Mouse (Mus musculus) monocyte, adult 5-6 weeks (primary cell): ENCODE measurements at regions not wholly inside any gene's neighbourhood (a gene's known extent, or its start where the extent isn't known, plus 50 kb on each side); places are given as distances from the start of the nearest gene placed in this dataset.

Experiments used
- ATAC-seq: fragments of 153-309, 156-312 bp; replicated peaks from 2 replicates; pipeline ENCODE4 v1.8.0; 2017; ENCODE audit warnings: mild to moderate bottlenecking; ENCODE audit not compliant: low TSS enrichment, insufficient number of reproducible peaks, severe bottlenecking, poor library complexity, low FRiP score

DNA sequence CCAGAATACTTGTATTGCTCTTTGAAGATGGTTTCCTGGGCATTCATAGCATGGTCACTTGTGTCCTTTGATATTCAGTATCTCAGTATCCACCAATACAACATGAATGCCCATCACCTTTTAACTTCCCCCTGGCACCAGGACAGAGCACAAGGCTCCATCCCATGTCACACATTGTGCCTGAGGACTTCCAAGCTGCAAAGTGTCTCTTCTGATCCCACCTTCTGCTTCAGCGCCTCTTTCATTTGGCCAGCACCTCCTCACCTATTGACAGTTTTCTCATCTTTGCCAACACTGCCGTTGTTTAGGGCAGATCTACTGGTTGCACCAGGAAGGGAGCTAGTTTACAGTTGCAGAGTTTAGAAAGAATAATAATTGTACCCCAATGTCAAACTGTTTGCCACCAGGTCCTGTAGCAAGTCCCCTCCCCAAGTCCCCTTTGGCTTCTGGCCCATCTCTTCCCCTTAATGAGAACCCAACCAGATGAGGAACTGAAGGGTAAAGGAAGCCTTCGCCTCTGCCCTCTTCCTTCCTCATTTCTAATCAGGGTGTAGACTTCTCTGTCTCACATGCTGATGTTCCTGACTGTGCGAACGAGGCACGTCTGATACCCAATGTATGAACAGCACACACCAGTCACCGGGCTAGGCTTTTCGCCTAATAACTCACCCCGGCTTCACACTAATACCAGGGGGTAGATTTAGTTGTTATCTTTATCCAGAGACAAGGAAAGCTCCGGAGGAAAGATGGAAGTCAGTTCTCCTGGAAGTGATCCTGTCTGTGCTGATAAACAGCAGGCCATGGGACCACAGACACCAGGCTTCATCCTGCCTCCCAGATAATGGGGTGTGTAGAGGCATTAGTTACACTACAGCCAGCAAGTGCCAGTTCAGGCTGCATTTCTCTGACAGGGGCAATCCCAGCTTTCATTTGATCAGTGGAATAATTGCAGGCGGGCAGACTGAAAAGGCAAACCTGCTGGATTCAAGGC, 223.8 kb downstream of the 1500009L16Rik start:
- ATAC-seq: peak; percentile 77

DNA sequence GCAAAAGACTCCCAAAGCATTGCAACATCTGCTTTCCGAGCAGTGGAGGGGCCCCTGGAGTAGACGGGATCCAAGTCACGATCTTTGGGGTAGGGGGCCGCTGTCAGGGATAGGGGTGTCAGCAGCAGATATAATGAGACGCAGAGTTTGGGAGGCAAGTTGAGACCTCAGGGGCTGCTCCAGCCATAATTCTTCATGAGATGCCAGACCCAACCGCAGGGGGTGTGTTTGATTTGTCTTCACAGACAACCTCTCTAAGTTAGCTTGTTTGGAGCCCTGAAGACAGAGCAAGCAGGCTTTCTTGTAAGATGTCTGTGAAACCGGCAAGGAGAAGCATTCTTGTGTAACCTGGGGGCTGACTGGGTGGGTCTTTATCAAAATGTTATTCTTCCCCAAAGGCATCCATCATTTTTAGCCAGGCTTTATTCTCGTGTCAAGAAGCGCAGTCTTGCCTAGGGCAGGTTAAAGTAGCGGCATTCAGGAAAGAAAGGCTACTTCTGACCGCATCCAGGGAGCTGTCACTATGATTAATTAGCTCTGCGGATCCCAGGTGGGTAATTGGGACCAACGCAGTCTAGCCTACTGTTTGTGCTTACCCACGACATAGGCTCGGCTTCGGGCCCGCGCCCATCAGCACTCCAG, 234.6 kb downstream of the 1500009L16Rik start:
- no peak for ATAC-seq

DNA sequence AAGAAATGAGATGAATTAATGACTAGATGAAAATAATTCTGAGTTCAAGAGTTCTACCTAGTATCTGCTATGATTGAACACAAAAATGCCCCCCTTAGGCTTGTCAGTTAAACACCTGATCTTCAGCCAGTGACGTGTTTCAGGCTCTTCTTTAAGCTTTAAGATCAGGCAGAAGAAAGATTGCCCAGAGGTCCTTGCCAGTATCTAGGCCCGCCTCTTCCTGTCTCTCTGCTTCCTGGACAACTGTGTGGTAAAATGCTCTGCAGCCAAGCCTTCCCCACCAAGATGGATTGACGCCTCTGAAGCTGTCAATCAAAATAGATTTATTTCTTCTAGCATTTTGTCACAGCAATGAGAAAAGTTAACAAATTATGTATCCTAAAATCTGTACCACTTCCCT, 235.7 kb downstream of the 1500009L16Rik start:
- no peak for ATAC-seq

DNA sequence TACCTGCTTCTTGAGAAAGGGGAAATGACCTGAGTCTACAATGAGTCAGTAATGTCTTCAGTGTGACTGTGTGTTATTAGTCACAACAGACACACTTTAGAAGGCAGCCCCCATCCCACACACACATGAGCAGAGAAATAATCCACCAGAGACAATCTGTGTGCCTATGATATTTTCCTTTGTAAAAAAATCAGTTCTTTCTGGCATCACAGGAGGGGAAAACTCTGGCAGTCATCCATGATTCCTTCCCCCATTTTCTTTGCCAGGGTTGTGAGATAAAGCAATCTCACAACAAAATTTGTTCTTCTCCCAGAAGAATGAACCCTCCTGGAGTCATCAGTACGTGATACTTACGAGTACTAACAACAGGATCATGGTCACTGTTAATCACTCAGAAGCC, 236.2 kb downstream of the 1500009L16Rik start:
- no peak for ATAC-seq

DNA sequence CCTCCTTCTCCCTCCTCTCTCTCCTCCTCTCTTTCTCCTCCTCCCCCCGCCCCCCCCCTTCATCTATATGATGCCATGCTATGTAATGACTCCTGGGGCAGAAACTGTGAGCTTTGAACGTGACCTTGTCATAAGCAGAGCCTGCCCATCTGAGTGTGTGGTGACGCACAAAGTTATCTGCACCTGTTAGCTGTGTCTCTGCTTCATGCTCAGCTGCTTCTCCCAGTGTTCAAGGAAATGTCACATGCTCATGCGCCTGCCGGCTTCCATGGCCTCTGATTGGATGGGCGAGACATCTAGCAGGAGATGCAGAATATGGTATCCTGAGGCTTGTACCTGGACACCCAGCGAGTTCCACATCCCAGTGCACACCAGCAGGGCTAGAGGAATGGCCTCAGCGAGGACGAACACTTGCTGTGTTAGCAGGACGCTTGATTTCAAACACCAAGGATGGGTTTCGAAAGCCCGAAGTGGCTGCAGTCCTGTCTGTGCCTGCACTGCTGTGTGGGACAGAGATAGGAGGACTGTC, 240.6 kb downstream of the 1500009L16Rik start:
- no peak for ATAC-seq

DNA sequence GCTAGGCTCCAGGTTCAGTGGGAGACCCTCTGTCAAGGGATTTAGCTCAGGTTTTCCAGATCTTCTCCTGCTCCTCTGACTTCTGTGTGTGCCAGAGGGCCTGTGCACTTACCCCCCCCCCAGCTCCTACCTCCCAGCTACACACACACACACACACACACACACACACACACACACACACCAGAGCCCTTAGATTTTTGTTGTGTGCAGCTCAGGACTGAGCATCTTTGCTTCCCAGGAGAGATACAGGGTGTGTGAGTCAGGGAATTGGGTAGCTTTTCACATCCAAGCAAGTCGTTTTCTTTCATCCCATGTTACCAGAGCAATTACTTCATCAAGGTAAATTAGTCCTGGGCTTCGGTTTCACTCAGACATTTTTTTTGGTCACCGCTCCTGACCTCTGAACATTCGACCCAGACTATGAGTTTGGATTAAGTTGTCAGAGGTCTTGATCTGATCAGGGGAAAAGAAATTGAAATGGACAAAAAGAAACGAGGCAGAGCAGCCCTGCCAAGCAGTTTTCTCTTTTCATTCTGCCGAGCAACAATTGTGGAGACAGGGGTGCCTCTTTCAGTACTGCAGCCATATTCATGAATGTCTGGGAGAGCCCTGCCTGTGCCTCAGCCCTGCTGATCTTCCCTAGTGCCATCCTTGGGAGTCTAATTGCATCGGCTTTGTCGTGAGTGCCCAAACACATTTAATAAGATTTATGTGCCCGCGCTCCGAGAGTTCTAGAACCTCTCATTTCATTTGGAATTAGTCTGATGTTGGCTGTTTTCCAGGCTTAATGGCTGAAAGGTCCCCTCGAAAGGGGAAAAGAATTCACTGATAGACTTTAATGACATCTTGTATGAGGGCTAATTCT, 241.3 kb downstream of the 1500009L16Rik start:
- no peak for ATAC-seq

DNA sequence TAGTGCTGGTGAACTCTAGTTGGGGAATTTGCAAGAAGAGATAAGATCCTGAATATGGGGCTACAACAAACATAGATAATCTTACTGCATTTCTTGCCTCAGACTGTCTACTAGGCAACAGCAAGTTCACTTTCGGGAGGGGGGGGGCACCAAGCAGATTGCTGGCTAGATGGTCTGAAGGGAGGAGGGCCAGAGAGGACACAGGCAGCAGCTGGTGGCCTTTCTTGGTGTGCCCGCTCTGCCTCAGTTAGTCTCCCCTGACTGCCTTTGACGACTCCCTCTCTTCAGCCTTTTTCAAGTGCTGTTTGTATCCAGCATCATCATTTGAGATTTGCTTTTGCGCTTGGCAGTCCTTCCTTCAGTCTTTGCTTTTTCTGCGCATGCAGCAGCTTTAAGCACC, 242.2 kb downstream of the 1500009L16Rik start:
- no peak for ATAC-seq

DNA sequence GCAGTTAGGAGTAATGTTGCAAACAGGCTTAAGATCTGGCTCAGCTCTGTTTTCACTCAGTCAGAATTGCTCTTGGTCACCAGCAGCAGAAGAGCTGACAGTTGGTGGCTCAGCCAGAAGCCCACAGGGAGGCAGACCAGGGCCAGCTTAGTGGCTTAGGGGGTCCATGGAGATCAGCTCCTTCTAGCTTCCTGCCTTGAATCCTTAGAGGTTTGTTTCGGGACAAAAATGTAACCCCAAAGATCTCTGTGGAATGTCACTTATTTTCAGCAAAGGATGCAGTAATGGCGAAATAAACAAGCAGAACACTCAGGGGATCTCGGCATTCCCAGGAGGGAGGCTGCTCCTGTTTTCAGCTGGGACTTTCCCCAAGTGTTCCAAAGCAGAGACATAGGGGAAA, 247.8 kb downstream of the 1500009L16Rik start:
- no peak for ATAC-seq

DNA sequence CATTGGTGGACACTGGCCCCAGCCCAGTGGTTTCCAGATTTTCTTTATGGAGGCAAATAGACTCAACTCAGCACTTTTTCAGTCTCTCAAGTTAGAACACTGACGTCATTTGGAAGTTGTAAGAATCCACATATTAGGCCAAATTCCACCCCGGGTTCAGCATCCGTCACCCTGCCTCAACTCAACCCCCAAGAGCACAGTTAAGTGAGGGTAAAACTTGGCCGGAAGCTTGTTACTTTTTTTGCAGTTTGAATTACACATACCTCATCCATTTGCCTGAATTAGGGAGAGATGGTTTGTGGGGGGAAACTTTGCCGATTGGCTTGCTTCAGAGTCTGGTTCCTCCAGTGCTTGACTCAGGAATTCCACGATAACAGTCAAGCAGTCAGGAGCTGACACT, 251.9 kb downstream of the 1500009L16Rik start:
- no peak for ATAC-seq

DNA sequence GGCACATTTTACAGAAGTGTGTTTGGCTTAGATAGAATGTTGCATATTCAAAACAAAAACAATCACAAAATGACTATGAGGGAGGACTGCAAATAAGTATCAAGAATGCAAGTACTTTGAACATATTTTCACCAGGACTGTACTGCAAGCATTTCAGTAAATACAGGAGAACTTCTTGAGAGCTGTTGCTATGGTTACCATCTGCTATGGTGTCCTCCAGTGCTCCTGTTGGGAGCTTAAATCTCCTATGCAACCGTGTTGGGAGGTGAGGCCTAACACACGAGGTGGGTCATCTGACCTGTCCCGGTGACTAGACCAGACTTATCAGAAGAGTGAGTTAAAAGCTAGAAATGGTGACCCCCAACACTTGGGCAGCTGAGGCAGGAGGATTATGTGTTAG, 253.9 kb downstream of the 1500009L16Rik start:
- ATAC-seq: no peak

DNA sequence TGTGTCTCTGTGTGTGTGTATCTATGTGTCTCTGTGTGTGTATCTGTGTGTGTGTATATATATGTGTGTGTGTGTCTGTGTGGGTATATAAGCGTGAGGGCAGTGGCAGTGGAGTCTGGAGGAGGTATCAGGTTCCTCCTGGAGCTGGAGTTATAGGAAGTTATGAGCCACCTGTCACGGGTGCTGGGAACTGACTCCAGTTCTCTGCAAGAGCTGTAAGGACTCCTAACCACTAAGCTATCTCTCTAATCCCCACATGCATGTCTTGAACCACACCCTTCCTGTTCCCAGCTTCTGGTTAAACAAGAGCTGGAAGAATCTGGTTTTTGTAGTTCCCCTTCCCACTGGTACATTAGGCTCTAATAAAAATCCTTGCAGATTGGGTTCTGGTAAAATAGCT, 257.3 kb downstream of the 1500009L16Rik start:
- ATAC-seq: no peak

DNA sequence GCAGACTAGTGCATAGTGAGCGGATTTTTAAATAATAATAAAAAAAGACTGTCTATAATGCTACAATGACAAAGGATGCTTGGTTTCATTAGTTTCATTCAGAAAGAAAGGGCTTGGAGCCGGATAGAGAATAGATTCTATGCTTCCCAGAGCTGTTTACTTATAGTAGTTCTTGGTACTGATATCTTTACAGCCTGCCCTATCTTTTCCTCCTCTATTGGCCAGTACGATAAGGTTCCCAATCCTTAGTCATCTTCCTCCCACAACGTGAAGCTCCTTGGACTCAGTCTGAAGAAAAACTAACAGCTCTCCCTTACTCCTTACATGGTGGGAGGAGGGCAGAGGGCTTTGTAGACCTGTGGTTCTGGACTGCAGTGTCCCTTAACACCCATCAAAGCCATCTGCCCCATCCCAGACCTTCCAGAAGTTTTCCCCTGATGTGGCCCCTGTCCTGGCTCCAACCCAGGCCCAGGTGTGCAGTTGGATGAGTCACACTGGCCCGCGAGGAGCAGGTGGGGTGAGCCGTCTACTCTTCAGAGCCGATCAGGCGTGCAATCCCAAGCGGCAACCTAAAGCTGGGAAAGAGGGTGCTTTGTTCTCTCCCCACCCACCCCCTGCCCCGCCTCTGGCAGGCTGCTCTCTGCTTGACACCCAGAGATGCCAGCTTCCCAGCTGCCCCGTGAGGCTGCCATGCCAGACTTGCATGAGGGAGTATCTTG, 262.2 kb downstream of the 1500009L16Rik start:
- no peak for ATAC-seq

DNA sequence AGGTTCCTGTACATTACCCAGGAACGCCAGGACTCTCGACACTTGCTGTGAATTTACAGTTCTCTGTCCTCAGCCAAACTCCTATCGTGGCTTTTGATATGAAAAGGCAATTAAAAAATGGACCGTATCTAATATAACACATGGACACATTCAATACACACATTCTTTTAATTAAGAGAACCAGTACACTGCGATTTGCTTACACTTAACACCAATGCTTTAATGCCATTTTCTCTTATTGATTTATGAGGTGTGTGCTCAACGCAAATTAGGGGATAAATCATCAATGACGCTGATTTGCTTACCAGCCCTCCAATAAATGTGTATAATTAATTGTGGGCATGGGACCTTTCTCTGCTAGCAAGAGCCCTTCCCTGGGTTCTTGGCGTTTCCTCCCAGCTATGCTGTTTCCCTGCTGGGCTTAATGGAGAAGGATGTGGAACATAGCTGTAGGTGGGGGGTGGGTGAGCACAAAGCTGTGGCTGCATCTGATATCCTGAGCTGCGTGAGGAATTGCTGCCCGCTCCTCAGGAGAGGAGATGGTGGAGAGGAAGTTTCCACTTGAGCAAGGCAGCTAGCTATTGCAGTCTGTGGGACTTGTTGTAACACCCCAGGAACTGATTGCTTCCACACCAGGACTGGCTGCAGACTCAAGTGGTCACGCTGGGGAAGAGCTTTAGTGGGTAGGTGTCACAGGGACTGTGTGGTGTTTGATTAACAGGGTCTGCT, 270.1 kb downstream of the 1500009L16Rik start:
- ATAC-seq: no peak

DNA sequence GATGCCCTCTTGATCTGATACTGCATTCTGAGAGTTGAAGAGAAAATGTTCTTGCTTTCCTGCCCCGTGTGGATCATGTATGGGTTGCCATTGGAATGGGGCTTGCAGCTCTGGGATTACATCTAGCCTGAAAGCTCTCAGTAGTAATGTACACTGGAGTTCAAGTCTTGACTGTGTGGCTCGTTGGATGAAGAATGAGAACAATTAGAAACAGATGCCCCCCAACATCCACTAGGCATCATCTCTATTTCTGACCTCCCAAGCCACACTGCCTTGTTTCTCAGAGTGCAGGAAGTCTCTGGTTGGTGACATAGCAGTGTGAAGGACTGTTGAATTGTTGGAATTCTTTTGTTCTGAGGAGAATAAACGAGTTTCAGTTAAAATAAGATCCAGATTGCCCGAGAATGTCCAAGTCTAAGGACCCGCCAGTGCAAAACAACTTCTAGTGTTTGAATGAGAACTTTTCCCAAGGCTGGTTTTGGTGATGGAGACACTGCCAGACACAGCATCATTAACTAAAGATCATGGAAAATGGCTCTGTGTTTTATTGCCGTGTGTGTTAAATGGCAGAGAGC, 272.4 kb downstream of the 1500009L16Rik start:
- ATAC-seq: no peak

DNA sequence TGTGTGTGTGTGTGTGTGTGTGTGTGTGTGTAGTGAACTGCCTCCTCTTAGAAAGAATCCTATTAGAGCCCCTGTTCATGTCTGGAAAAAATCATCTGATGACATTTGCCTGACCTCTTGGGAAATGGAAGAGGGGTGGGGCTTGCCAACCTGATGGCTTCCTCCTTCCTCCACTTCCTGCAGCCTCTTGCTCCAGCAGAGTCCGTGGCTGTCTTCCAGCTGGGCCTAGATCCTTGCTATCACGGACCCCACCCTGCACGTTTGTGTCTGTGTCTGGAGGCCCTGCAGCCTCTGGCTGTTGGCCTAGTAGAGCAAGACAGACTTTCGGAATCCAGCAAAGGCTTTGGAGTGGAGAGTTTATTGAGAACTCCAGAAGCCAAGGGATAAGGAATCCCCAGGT, 273.2 kb downstream of the 1500009L16Rik start:
- ATAC-seq: no peak

DNA sequence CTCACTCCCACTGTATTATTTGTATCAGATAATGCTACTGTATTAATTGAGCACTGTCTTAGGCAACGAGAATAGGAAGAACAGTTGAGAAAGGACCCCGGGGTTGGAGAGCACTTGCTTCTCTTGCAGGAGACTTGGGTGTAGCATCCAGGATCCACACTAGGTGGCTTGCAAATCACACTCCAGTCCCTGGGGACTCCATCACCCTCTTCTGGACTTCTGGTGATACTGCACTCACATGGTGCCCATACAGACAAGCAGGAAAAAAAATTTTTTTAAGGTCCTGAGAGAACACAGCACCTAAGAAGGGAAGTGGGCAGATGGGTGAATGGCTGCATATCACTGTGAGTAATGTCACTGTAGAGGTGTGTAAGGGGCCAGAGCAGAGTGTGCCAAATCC, 273.8 kb downstream of the 1500009L16Rik start:
- ATAC-seq: no peak

DNA sequence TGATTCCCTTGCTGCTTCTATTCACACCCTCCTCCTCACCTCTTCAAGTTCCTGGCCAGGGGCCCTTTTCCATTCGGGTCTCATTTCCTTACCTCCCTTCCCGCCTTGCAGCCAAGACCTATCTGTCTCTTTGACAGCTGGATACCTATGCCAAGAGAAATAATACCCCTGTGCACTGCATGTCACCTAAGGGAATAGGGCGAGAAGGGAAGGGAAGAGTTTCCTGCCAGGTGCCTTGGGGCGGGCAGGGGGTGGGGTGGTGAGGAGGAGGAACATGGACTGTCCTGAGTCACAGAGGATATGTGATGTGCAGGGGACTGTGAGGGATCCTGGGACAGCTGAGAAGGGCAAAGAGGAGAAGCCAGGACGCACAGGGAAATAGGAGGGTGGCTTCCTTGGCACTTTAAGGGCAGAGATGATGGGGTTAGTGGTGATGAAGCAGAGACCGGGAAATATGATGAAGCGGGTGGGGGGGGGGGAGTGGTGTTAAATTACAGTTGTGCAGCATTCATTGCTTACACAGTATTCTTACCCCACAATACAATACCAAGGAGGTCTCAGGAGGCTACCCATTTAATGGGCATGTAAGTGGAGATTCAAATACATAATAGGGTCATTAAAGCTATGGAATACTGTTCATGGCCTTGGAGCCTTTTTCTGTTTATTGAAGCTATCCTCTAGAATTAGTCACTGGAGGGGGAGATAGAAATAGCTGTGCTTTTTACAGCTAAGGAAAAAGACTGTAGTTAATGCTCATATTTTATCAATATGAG, 278.0 kb downstream of the 1500009L16Rik start:
- ATAC-seq: no peak
